22 mouse cellular contexts compared by ENCODE assay signal in the genomic region with DNA sequence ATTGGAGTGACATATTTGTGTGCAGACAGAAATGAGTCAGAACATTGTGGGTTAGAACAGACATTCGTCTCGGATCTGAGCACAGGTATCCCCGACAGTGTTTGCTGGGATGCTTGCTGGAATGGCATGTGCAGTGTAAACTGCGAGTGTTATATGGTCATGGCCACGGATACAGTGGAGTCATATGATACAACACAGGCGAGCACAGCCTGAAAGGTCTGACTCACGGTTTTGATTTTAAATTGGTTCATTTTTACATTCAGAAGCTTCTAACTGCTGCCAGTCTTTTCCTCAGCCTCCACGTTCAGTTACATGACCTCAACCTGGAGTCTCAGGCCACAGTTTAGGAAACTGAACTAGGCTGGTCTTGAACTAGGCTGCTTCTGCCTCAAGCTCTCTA. TPM values are rescaled to one million over a fixed set of nuclear protein-coding genes. Genes with fewer than 3 reads are reported as not detected.
"Had no signal": no experiment of that assay in that cellular context is flagged by ENCODE, and none has a peak within 500 bp of the region (broad histone marks: within the 10 kb centered on the region; RNA-seq: fewer than 3 reads in every experiment).

No protein-coding gene starts in this region.

- H3K4me1 ChIP-seq: limb, embryonic 12.5 days; liver, embryonic 13.5 days; megakaryocyte, embryonic 14.5 days; midbrain, embryonic 10.5 days; midbrain, embryonic 15.5 days; neural tube, embryonic 13.5 days had no signal

- H3K36me3 ChIP-seq: liver, embryonic 13.5 days; midbrain, embryonic 15.5 days; neural tube, embryonic 13.5 days had no signal

- H3K4me2 ChIP-seq: limb, embryonic 12.5 days; liver, embryonic 13.5 days; midbrain, embryonic 15.5 days; neural tube, embryonic 13.5 days; stomach, embryonic 15.5 days had no signal

- H3K9ac ChIP-seq: limb, embryonic 12.5 days; liver, embryonic 13.5 days; midbrain, embryonic 15.5 days; neural tube, embryonic 13.5 days; stomach, embryonic 15.5 days had no signal

- ATAC-seq: midbrain, embryonic 15.5 days had no signal

- H3K4me3 ChIP-seq: layer of hippocampus, adult 2 months; limb, embryonic 12.5 days; liver, embryonic 13.5 days; megakaryocyte, embryonic 14.5 days; midbrain, embryonic 10.5 days; midbrain, embryonic 15.5 days; neural tube, embryonic 13.5 days; stomach, embryonic 15.5 days had no signal

- H3K27me3 ChIP-seq: limb, embryonic 12.5 days; liver, embryonic 13.5 days; midbrain, embryonic 15.5 days; neural tube, embryonic 13.5 days; stomach, embryonic 15.5 days had no signal

- H3K9me3 ChIP-seq: limb, embryonic 12.5 days; liver, embryonic 13.5 days; megakaryocyte, embryonic 14.5 days; midbrain, embryonic 10.5 days; midbrain, embryonic 15.5 days; neural tube, embryonic 13.5 days; stomach, embryonic 15.5 days had no signal

- H3K27ac ChIP-seq: kidney, postnatal 0 days; layer of hippocampus, adult 2 months; limb, embryonic 12.5 days; liver, embryonic 13.5 days; midbrain, embryonic 10.5 days; midbrain, embryonic 15.5 days; neural tube, embryonic 13.5 days; stomach, embryonic 15.5 days had no signal

- DNase-seq: kidney, adult 2 months; kidney, postnatal 25 days; layer of hippocampus, adult 9-11 months; liver; liver, embryonic 13.5 days; lung, adult 2 months; retina, postnatal 1 day; right cerebral cortex, postnatal 25 days; spleen, adult 18-20 months; thymus, postnatal 25 days had no signal

RNA-seq across cellular contexts. Expression of a gene that starts 47.5 kb away (rescaled TPM):
- polyA plus RNA-seq: kidney, embryonic 14.5 days; kidney, postnatal 0 days; limb, embryonic 12.5 days; liver, embryonic 13.5 days; lung, embryonic 16.5 days; midbrain, embryonic 10.5 days; midbrain, embryonic 15.5 days; neural tube, embryonic 13.5 days had no signal

RNA-seq across cellular contexts. Expression of a gene that starts 59.1 kb away (rescaled TPM):
- polyA plus RNA-seq: kidney, embryonic 14.5 days; kidney, postnatal 0 days; limb, embryonic 12.5 days; liver, embryonic 13.5 days; liver, embryonic 16.5 days; lung, embryonic 16.5 days; midbrain, embryonic 10.5 days; midbrain, embryonic 15.5 days; neural tube, embryonic 13.5 days; stomach, embryonic 15.5 days; thymus, postnatal 0 days had no signal
